Mouse (Mus musculus) lung, postnatal 14 days (tissue): ENCODE measurements around the gene Gm28230.

Source experiments
- DNase-seq: peaks from one replicate; pipeline ENCODE4 v3.0.0; 2021

Gm28230 gene

GRCm38 (mm10) chr2:74726551-74726950 lies at the start of gene Gm28230:
TSS of gene Gm28230 (plus strand) at chr2:74726728.
- no peak for DNase-seq

- no peak for DNase-seq
Observed at GRCm38 (mm10) chr2:74677106-74677505, 49.4 kb upstream of the Gm28230 start.

GRCm38 (mm10) chr2:74678891-74679595 lies 47.5 kb upstream of the Gm28230 start, which contains the start of gene Hoxd11:
TSS of gene Hoxd11 (plus strand) at chr2:74679557.
- DNase-seq: no peak

GRCm38 (mm10) chr2:74679596-74679971 lies 46.9 kb upstream of the Gm28230 start:
- no peak for DNase-seq

- DNase-seq: no peak
Observed at GRCm38 (mm10) chr2:74679980-74680379, 46.5 kb upstream of the Gm28230 start.

GRCm38 (mm10) chr2:74680561-74681398 lies 45.7 kb upstream of the Gm28230 start:
- no peak for DNase-seq

GRCm38 (mm10) chr2:74681594-74682531 lies 44.7 kb upstream of the Gm28230 start:
- DNase-seq: no peak

GRCm38 (mm10) chr2:74682796-74683195 lies 43.7 kb upstream of the Gm28230 start:
- DNase-seq: no peak

GRCm38 (mm10) chr2:74683471-74683951 lies 43.0 kb upstream of the Gm28230 start:
- no peak for DNase-seq

- DNase-seq: no peak
Observed at GRCm38 (mm10) chr2:74684106-74684505, 42.4 kb upstream of the Gm28230 start.

- no peak for DNase-seq
Observed at GRCm38 (mm10) chr2:74685059-74685603, 41.4 kb upstream of the Gm28230 start.

- DNase-seq: peak; percentile 66
Observed at GRCm38 (mm10) chr2:74686301-74686987, 40.1 kb upstream of the Gm28230 start.

- no peak for DNase-seq
Observed at GRCm38 (mm10) chr2:74686988-74687697, 39.4 kb upstream of the Gm28230 start.

GRCm38 (mm10) chr2:74687698-74688555 lies 38.6 kb upstream of the Gm28230 start:
- no peak for DNase-seq

- DNase-seq: no peak
Observed at GRCm38 (mm10) chr2:74688795-74689573, 37.5 kb upstream of the Gm28230 start.

GRCm38 (mm10) chr2:74689574-74690337 lies 36.8 kb upstream of the Gm28230 start:
- DNase-seq: no peak

GRCm38 (mm10) chr2:74690338-74690716 lies 36.2 kb upstream of the Gm28230 start:
- no peak for DNase-seq
